Mouse (Mus musculus) thymus, adult 18-20 months (tissue): Measurements from ENCODE around the gene Slc15a1.
A peak's percentile ranks its signal among the peaks of the same experiment; 100 is the strongest.
"Not testable (repeated sequence)": the region's sequence is repeated elsewhere in the genome, so short reads cannot be mapped to it uniquely, and the experiment has no call there.

Source experiments
- DNase-seq, 2 experiments: peaks; one replicate each; pipeline ENCODE4 v3.0.0; 2022; ENCODE audit warnings: mixed read lengths in 2 of 2

Slc15a1 gene

DNA sequence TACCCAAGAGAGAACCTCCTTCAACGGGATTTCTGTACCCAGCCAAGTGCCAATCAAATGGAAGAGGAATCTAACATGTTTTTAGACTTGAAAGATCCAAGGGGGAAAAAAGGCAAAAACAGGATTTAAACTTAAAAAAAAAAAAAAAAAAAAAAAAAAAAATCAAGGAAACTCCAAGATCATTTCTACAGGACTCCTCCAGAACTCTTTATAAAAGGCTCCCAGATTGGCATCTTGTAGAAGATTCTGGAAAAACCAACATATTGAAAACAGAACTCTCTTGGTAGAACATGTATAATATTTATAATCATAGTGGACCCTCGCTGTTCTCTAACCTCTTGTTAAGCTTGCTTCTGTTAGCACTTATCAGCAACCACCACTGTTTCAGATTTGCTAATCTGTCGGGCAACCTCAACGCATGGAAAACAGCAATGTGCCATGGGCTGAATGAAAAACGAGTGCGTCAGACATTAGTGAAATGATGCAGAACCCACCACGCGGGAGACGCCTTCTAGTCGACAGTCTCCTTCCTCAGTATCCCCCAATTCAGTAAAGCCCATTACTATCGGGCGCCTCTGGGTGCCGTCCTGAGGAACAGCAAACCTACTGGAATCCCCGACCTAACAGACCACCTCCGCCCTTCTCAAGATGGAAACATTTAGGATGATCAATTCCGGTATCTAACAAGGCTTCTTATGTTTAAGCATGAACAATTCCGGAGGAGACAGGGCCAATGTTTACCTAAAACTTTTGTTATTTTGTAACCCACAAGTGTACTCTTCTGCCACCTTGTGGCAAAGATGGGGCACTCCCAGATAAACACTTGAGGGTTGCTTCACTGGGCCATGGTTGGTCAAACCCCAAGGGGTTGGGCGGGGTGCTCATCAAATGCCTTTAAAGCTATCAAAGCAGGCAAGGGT is 54.3 kb downstream of the Slc15a1 start:
- peak; percentile 26 to 54 for DNase-seq

DNA sequence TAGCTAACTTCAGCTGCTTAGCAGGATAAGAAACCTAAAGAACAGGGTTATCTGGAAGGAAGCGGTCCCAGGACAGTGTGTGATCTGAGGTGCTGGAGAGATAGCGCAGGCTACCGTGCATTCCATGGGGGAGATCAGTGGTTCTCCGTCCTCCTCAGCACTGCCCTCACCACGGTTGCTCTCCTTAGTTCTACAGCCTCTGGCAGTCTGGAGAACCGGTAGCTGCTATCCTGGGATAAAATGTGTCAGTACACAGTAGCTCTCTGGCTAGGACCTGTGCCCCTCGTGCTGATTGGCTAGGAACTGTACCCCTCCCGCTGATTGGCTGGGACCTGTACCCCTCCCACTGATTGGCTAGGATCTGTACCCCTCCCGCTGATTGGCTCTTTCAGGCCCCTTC is 58.1 kb downstream of the Slc15a1 start:
- no peak for DNase-seq

DNA sequence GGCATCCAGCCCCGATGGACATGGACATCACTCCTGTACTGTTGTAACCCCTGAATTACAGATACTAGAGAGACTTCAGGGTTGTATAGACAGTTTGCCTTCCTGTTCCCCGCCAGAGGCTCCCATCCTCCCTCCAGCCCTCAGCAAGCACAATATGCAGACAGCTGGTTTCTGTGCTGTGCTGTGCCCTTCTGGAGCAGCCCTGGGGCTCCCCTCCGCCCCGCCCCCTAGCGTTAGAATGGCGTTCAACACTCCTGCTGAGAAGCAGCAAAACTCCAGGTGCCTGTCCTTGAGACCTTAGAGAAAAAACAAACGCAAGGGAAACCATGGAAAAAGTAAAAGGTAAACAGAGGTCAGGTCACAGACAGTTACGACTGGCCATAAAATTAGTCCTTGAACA is 59.9 kb downstream of the Slc15a1 start:
- DNase-seq: peak; percentile 21 to 43

DNA sequence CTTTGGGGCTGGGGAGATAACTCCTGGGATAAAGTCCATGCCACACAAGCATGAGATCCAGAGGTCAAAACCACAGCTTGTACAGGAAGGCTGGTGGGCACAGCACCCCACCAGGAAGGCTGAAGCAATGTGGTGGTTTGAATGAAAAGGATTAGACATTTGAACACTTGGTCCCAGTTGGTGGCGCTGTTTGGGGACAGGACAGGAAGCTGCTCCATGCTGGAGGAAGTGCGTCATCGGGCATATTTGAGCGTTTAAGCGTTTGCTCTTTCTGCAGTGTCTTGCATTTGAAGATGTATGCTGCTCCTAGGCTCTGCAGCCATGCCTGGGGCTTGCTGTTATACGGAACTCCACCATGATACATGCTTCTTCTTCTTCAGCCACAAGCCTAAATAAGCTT is 64.2 kb downstream of the Slc15a1 start:
- DNase-seq: no peak

DNA sequence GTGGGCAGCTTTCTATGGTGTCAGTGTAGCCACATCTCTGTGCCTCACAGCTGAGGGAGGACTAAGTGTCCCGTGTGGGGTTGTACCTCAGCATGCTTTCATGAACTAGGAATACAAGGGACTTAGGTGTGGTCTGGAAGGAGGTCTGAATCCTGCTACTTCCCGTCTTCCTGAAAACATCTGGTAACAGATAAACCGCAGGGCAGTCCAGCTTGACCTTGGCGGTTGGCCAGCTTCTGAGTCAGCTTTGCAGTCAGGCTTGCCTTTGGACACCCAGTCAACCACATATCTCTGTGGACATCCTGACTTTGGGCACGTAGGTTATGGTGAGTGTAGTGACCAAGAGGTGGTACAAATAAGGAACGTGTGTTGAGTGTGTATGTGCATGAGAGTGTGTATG is 68.0 kb downstream of the Slc15a1 start:
- no peak for DNase-seq

DNA sequence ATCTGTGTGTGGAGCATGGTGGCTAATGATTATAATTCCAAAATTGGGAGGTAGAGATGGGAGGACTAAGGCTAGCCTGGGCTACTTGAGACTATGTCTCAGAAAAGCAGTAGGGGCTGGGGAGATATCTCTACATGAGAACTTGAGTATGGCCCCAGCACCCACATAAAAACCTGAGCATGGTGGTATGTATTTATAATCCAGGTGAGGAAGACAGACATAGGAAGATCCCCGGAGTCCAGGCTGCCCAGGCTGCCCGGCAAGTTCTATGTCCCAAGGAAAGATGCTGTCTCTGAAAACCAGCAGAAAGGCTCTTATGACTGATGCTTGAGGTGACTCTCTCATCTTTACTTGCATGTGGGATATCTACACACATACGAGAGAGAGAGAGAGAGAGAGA is 68.6 kb downstream of the Slc15a1 start:
- no peak for DNase-seq

DNA sequence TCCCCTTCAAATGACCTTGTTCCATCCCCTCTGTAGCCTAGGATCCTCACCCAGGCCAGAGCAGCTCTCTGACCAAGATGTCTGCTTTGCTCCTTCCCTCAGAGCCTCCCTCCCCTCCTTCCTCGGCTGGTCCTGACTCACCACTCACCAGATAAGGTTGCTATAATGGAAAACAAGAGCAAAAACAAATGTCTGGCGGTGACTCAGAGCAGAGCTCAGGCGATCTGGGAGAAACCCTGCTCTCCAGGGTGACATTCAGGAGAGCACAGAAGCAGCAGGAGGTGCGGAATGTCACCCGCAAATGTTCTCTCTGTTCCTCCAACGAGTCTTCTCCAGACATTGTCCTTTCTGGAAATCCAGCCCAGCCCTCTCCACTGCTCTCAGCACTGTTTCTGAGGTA is 69.3 kb downstream of the Slc15a1 start:
- no peak for DNase-seq

DNA sequence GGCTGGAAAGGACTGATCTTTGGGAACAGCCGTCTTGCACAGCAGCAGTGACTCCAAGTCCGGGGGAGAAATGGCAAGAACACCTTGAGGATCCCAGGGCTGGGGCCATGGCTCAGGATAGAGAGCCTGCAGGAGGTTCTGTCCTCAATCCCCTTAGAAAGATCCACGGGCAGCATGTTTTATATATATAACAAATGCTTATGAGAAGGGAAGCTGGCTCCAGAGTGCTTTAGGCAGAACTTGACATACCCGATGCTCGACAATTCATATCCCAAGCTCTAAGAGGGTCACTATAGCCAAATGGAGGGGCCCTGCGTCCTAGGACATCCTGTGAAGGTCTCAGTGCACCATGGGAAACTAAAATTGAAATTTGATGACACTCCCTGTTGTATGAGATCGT is 73.8 kb downstream of the Slc15a1 start:
- DNase-seq: no peak

DNA sequence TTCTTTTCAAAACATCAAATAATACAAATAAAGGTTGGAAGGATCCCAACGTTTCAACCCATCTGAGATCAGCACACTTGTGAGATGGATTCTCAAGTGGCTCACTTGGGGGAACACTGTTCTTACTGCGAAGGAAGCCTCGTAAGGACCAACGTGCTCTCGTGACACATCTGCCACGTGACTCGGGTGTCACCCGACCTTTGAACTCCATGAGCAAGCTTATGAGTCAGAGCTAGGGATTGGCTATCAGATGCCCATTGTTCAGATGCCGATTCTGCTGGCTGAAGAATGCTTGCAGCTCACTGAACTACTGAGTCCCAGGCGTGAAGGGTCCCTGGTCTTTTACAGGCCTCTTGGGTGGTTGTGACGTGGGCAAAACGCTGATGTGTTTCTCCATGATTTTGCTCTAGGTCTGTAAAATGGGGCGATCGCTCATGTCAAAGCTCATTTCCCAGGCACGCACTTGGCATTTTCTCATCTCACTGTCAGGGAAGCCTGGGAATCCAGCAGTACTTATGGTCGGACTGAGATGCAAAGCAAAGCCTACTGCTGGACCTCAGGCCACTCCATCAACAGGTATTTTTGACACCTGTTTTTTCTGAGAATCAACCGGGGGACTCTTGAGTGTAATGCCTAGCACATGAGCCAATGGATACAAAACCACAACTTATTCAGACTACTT is 75.1 kb downstream of the Slc15a1 start:
- DNase-seq: no peak

DNA sequence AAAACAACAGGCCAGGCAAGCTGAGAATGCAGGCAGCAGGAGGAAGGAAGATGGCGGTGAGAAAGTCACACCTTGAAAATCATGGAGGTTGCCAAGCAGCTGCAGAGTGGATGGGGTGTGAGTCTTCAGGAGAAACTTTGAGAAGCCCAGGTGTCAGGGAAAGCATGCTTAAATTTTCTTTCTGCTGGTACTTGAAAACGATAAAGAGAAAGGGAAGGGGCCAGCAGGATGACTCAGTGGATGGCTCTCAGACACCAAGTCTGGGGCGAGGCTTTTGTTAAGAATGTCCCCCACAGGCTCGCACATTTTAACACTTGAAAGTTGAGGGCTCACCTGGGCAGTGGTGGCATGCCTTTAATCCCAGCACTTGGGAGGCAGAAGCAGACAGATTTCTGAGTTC is 76.9 kb downstream of the Slc15a1 start:
- no peak for DNase-seq

DNA sequence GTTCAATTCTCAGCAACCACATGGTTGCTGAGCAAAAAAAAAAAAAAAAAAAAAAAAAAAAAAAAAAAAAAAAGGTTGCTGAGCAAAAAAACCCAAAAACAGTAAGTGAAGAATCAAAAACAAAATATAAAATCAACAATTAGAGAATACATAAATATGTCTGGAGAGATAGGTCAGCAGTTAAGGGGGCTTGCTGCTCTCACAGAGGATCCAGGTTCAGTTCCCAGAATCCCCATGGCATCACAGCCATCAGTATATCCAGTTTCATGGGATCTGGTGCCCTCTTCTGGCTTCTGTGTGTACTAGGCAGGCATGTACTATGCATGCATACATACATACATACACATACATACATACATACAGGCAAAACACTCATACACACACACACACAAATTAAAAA is 78.3 kb downstream of the Slc15a1 start:
- DNase-seq: peak in 1 of 2 experiments; percentile 23

DNA sequence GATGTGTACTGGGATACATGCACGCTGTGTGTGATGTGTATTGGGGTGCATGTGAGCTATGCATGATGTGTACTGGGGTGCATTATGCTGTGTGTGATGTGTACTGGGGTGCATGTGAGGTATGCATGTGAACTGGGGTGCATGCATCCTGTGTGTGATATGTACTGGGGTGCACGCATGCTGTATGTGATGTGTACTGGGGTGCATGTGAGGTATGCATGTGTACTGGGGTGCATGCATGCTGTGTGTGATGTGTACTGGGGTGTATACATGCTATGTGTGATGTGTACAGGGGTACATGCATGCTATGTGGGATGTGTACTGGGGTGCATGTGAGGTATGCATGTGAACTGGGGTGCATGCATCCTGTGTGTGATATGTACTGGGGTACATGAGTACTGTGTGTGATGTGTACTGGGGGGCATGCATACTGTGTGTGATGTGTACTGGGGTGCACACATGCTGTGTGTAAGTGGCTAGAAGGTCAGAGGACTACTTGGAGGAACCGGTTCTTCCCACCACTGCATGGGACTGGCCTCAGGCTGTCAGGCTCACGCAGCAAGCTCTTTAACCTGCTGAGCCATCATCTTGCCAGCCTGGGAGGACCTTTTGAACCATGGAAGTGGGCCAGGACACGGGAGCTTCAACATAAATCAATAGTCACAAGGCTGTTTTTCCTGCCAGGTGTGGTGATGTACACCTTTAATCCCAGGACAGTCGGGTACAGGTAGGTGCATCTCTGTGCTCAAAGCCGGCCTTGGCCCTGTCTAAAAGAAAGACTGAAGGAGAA is 79.9 kb downstream of the Slc15a1 start:
- no peak for DNase-seq

DNA sequence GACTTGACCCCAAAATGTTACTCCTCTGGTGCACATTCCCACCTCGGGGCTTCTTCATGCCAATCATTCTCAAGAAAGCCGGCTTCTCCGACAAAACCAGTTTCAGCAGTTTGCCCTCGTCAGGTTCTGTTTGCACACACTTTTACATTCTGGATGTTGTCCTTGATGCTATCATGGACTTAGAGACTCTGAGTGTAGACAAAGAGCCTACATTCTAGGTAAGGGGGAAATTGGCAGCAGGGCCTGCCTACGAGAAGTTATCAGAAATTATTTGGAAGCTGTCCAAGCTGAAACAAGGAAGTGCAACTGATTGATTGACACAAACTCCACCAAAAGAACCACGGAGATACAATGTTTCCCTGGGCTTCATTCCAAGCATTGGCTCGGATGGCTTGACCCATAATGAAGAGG is 81.7 kb downstream of the Slc15a1 start:
- no peak for DNase-seq

DNA sequence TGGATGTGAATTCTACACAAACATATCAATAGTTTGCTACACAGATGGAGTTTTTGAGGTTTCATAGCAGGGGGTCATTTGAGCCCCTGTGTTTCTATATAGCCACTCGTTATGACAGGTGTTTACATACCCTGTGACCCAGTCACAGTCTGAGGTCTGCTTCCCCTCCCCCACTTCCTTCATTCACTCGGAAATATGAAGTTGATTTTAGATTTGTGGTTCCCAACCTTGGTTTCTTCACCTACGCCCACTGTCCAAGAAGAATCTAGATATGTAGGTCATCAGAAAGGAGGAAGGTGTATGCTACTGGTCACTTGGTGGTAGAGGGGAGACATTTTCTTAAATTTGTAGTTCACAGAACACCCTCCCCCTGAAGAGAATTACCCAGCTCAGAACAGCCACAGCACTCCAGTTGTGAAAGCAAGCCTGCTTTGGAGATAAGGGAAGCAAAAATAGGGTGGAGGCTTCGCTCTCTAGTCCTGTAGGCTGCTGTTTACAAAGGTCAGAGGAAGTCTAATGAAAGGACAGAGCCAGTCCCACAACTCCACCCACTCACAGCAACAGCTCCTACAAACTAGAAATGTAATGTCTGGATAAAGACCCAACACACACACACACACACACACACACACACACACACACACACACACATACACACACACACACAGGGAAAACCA is 82.2 kb downstream of the Slc15a1 start:
- DNase-seq: no peak

DNA sequence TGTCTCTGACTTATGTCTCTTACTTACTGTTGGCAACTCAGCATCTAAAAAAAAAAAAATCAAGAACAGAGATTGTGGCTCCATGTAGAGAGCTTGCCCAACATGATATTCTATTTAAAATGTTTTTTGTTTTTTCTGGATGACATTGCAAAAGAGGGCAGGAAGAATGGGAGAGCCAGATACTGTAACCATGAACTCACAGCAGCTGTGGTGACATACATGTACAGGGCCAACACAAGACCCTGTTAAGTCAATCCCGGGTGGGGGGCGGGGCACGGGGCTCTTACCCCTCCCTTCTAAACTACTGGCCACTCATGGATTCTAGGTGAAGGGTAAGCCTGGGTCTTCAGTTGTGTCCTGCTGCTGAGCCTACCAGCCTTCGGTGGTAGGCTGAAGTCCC is 83.1 kb downstream of the Slc15a1 start:
- DNase-seq: no peak

DNA sequence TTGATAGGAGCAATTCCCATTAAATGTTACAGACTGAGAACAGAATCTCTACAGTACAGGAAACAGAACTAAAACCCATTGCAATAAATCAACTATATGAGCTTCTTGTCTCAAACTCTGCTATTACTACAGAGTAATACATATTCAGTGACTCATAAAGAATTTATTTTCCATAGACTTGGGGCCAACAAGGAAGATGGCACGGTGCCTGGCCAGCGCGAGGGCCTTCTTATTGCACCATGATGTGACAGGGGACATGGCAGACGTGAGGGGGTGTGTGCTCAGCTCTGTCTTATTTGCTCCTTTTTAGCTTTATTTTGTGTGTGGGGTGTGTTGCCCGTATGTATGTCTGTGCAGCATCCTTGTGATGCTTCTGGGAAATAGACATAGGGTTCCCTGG is 87.5 kb downstream of the Slc15a1 start:
- no peak for DNase-seq

DNA sequence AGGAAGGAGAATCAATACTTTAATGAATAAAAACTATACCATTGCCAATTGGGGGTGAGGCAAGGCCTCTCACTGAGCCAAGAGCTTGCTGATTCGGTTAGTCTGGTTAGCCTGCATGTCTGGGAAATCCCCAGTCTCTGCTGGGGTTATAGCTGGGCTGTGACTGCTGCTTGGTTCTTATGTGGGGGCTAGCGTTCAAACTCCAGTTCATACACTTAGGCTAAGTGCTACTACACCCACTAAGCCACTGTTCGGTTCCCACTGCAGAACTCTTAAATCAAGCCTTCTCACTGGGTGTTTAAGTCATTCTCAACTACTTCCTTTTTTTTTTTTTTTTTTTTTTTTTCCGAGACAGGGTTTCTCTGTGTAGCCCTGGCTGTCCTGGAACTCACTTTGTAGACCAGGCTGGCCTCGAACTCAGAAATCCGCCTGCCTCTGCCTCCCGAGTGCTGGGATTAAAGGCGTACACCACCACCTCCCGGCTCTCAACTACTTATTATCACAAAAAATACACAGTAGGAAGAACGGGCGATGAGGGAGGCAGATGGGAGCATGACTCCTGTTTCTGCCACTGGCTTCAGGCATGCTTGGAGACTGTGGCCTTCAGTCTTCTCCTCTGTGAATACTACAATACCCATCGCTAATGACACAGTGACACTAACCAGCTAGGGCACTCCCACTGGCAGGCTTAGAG is 88.3 kb downstream of the Slc15a1 start:
- no peak for DNase-seq

DNA sequence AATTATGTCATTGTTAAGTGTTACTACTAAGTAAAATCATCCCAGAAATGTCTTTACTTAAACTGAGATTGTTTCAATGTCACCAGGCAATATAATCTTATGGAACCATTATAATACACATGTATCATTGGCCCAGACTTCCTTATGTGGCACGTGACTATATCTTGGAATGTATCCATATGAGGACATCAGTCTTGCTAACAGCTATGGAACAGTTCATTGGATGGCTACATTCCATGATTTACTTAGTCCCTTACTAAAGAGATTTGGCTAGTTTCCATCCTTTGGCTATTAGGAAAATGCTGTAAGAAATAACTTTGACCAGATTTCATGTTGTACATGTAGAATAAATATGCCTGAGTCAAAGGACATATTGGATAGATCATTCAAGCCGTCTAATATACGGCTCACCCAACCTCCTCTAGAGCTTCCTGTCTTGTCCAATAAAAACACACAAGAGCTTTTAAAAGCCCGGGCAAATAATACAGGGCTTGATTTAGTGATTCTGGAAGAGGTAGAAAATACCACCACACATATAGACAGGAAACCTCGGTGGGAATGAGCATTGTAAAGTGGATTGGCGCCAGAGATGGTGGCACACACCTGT is 90.3 kb downstream of the Slc15a1 start:
- no peak for DNase-seq

DNA sequence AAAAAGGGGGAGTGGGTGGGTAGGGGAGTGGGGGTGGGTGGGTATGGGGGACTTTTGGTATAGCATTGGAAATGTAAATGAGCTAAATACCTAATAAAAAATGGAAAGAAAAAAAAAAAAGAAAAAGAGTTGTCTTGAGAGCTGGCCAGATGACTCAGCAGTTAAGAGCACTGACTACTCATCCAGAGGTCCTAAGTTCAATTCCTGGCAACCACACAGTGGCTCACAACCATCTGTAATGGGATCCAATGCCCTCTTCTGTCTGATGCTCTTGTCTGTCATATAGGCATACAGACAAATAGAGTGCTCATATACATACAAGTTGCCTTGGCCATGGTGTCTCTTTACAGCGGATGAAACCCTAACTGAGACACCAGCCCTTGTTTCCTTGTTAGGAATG is 91.3 kb downstream of the Slc15a1 start:
- DNase-seq: not testable (repeated sequence)
